Mouse (Mus musculus): Measurements from ENCODE around the gene Fcer1a.
"Not testable (repeated sequence)": the region's sequence is repeated elsewhere in the genome, so short reads cannot be mapped to it uniquely, and the experiment has no call there.

Fcer1a gene

DNA sequence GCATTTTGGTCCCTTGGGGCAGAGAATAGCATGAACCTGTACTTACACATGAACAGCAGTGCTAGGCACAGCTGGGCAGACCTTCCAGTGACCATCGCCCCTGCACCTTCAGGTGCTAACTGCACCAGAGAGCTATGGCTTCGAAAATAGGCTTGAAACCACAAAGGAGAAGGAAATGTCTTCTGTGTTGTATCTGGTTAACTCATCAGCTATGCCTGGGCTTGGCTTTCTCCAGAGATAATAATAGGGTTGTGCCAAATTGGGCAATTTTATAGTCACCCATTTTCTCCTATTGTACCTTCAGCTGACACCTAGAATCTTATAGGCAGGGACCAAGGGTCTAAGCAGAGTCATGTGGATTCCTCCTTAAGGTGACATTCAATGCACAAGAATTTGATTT is at the start of gene Fcer1a:
Fcer1a (minus strand) TSS at position 134 of the 400 bp plus-strand sequence.
- DNase-seq (ENCODE audit: low spot score), result no peak

DNA sequence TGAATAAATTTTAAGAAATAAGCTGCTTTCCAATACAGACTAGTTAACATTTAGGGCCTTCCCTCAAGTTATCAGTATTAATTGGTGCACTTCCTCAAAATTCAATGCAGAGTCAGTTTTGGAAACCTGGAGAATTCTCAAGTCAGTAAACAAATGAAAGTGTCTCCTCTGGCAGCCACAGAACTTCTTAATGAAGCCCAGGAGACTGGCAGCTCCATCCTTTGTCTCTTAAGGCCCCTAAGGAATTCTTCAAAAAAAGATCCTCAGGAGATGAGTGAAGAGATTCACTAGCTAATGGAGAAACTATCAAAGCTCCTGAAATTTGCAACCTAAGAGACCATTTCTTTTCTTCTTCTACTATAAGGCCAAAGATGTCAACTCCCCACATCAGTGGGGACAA is 38.7 kb upstream of the Fcer1a start, which contains the start of gene Olfr418:
Olfr418 (plus strand) TSS at position 301 of the 400 bp plus-strand sequence.
- no peak for DNase-seq (ENCODE audit: low spot score)

DNA sequence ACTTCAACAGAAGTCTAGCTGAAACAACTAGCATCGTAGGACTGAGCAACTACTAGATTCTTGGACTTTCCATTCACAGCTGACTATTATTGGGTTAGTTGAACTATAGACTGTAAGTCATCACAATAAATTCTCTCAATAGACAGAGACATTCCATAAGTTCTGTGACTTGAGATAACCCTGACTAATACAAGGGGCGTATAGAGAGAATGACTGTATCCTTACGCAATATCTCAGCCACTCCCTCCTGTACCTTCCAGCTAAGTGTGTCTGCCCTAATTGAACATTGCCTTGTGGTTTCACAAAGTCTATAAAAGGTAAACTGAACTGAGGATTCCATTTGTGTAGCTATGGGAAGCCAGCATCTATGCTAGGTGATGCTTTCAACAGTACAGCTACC is 22.9 kb upstream of the Fcer1a start:
- no peak for DNase-seq (ENCODE audit: low spot score)

DNA sequence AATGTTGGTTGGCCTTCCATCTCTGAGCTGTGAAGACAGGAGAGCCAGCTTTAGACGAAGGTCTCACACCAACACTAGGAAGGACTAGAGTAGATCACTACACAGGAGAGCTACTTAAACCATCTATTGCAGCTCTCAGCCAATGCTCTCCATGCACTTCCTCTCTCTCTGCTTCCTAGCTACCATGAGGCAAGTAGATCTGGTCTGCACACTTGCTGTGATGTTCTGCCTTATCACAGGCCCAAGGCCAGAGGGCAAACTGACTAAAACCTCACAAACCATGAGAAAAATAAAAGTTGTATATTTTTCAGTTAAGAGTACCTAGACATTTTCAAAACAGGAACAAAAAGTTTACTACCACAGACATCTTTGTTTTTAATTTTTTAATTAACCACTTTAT is 10.0 kb upstream of the Fcer1a start:
- DNase-seq (ENCODE audit: low spot score), result not testable (repeated sequence)

DNA sequence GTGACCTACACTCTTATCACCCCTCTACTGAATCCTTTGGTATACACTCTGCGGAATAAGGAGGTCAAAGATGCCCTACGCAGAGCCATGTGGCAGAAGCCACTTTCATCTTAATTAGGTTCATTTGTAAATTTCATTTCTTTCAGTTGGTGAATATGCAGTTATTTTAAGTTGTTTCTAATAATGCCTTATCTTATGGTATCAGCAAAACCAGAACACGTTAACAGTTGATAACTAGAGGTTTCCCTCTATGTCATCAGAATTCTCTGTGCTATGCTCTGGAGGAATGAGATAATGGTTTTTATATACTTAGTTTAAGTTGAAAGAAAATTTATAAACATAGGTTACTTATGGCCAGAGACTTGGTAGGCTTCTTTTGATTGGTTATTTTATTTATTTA is 10.5 kb downstream of the Fcer1a start:
- no peak for DNase-seq (ENCODE audit: low spot score)

DNA sequence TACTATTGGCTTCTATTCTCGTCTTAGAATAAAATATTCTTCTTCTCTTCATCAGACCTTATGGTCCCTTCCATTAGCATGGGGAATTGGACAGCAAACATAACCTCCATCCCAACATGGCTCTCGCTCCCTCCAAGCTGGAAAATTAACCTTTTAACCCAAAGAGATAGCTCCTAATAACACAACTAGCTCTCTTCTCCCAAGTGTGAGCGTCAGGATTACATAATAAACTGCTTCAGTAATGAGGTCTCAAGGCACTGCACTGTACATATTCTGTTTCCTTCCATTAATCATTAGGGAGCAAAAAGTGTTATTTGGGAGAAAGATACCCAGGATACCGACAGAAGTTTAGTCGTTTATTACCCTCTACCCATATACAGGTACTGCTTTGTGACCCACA is 14.9 kb downstream of the Fcer1a start, which contains the start of gene Olfr1404:
Olfr1404 (plus strand) TSS at position 301 of the 400 bp plus-strand sequence.
- no peak for DNase-seq (ENCODE audit: low spot score)

DNA sequence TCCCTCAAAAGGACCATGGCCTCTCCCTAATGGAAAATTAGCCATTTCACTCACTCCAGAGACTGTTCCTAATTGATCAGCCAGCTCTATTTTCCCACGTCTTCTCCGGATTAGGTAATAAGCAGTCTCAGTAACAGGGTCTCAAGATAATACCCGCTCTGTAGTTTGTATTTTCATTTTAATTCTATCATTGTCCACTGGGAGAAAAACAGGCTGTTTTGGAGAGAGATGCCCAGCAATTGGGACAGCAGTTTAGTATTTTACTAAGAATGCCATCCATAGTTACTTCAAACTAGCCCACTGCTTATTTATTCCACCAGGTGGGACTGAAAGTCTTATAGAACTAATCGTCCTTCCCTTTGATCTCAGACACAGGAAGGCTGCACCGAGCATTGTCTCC is 29.5 kb downstream of the Fcer1a start, which contains the start of gene Olfr218:
Olfr218 (plus strand) TSS at position 301 of the 400 bp plus-strand sequence.
- no peak for DNase-seq (ENCODE audit: low spot score)

DNA sequence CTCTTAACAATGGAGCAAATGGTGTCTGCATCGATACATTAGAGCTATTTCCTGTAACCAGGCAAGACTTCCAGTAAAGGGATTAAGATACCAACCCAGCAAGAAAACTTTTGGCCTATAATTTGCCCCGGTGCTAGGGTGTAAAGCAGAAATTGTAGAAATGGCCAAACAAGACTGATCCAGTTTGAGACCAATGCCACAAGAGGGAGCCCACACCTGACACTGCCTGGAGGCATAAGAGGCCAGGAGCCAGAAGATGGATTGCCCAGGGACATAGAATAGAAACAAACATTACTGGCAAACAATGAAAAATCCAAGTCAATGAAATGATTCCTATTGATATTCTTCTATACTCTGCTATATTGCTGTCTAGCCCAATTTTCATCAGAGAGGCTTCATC is 30.7 kb downstream of the Fcer1a start:
- DNase-seq (ENCODE audit: low spot score), result no peak

DNA sequence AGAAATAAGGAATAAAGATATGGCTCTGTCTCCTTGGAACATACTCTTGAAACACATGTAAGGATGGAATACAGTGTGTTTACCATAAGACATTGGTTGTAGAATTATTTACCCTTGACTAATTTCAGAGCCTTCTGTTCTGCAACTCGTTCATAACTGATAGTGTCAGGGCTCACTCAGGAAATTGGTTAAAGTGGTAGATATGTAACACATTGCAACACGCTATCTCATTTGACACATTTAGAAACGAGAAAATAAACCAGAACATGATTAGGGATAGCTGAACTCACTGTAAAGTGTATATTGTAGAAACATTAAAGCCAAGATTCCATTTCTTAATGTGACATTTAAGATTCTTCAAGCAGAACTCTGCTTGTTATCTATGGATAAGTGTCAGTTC is 35.0 kb downstream of the Fcer1a start:
- DNase-seq (ENCODE audit: low spot score), result no peak

DNA sequence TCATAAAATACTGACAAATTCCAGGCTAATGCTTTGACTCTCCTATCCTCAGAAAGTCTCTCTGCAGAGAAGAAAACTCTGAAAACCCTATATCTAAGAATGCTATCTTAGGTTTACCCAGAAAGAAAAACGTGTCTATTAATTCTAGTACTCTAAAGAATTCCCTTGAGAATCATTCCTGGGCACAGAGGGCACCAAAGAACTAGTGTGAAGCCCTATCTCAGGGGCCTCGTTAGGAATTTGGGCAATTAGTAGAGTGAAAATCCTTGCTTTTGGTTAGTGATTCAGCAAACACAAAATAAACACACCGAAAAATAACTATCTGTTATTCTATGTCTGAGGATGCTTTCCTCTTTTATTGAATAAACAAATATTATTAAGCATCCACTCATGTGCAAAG is 36.5 kb downstream of the Fcer1a start, which contains the start of gene Olfr1406:
Olfr1406 (minus strand) TSS at position 101 of the 400 bp plus-strand sequence.
- DNase-seq (ENCODE audit: low spot score), result no peak

DNA sequence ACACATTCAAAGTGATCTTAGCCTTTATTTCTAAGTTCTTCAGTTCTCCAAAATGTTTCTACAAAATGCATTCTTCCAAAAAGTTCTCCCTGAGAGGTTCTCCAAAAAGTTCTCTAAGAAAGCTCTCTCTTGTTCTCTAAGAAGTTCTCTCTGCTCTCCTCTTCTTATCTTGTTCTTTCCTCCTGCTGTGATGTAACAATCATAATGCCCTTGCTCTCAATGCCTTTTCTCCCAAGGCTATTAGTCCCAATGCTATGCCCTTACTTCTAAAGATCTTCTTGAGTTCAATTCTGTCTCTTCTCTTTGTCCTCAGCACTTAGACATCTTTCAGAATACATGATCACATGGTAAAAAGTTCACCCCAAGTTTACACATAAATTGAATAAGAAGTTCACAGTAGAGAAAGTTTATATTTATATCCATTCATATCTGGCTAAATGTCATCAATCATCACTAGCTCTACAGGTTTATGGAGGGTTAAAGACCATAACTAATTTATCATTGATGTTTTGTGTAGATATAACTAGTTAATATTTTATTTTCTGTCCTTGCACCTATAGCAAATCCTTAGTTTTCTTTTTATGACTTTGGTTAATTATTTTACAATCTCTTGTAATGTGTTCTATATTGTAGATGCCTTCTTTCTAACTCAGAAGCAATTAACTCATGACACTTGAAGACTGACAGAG is 52.7 kb downstream of the Fcer1a start:
- no peak for DNase-seq (ENCODE audit: low spot score)
